Mouse (Mus musculus) left cerebral cortex, postnatal 10 days (tissue): ENCODE measurements around the gene Snx14. TPM values are rescaled to one million over a fixed set of nuclear protein-coding genes. Genes with fewer than 3 reads are reported as not detected.

Experiments used
- DNase-seq, 2 experiments: peaks; one replicate each; pipeline ENCODE4 v3.0.0; 2021 to 2022; ENCODE audit warnings: low spot score in 2 of 2, mixed read lengths in 1 of 2; ENCODE audit errors: extremely low spot score in 1 of 2
- intact Hi-C: fragments of 180-260 bp; cut with DNase I; formaldehyde crosslinking; loops from one replicate; pipeline ENCODE4 v1.15.1; 2025
- total RNA-seq, 2 experiments: library from RNA; stranded (reverse); gene quantifications; 2 replicates each; pipeline ENCODE4 v1.2.3; 2021

Gene Snx14
- total RNA-seq, 2 experiments from 2014 or later, result 49.6 to 51.4 TPM

GRCm38 (mm10) chr9:88357173-88357572 lies 81.6 kb downstream of the Snx14 start:
- intact Hi-C loops, result no loop called here

GRCm38 (mm10) chr9:88353459-88353858 lies 85.3 kb downstream of the Snx14 start:
- no peak for DNase-seq
- intact Hi-C loops, result no loop called here

More at GRCm38 (mm10) chr9:88357173-88357572, 81.6 kb downstream of the Snx14 start:
- no peak for DNase-seq

GRCm38 (mm10) chr9:88352741-88353140 lies 86.0 kb downstream of the Snx14 start:
- intact Hi-C loops, result no loop called here

GRCm38 (mm10) chr9:88351163-88351562 lies 87.6 kb downstream of the Snx14 start:
- intact Hi-C loops, result no loop called here
- DNase-seq, result no peak

More at GRCm38 (mm10) chr9:88352741-88353140, 86.0 kb downstream of the Snx14 start:
- no peak for DNase-seq

GRCm38 (mm10) chr9:88350317-88350716 lies 88.4 kb downstream of the Snx14 start:
- no peak for DNase-seq
- intact Hi-C loops, result no loop called here

- intact Hi-C loops, result no loop called here
- DNase-seq, result no peak
These were observed 90.1 kb downstream of the Snx14 start for GRCm38 (mm10) chr9:88348623-88349022.

GRCm38 (mm10) chr9:88346857-88347256 lies 91.9 kb downstream of the Snx14 start:
- intact Hi-C loops, result no loop called here
- no peak for DNase-seq

GRCm38 (mm10) chr9:88344424-88344823 lies 94.3 kb downstream of the Snx14 start:
- intact Hi-C loops, result no loop called here
- no peak for DNase-seq

GRCm38 (mm10) chr9:88342701-88343100 lies 96.1 kb downstream of the Snx14 start:
- DNase-seq, result no peak
- intact Hi-C loops, result no loop called here

GRCm38 (mm10) chr9:88342241-88342640 lies 96.5 kb downstream of the Snx14 start:
- intact Hi-C loops, result no loop called here
- no peak for DNase-seq

GRCm38 (mm10) chr9:88340819-88341218 lies 97.9 kb downstream of the Snx14 start:
- intact Hi-C loops, result no loop called here
- no peak for DNase-seq

GRCm38 (mm10) chr9:88335839-88336238 lies 102.9 kb downstream of the Snx14 start:
- no peak for DNase-seq
- intact Hi-C loops, result no loop called here

GRCm38 (mm10) chr9:88332447-88332846 lies 106.3 kb downstream of the Snx14 start:
- intact Hi-C loops, result no loop called here
- DNase-seq, result no peak

- intact Hi-C loops, result no loop called here
- no peak for DNase-seq
These were observed 108.4 kb downstream of the Snx14 start for GRCm38 (mm10) chr9:88330316-88330715.

- DNase-seq, result no peak
- intact Hi-C loops, result no loop called here
These were observed 109.5 kb downstream of the Snx14 start for GRCm38 (mm10) chr9:88329166-88329748.

- intact Hi-C loops, result no loop called here
- no peak for DNase-seq
These were observed 110.1 kb downstream of the Snx14 start for GRCm38 (mm10) chr9:88328666-88329065.

GRCm38 (mm10) chr9:88326930-88327901 lies 111.5 kb downstream of the Snx14 start, which contains the start of gene Nt5e:
Gene Nt5e (plus strand): TSS chr9:88327197.
- DNase-seq, result peak; percentile 35 to 78
- intact Hi-C loops, result no loop called here
